Mouse (Mus musculus) forebrain, embryonic 16.5 days (tissue): Measurements from ENCODE around the gene Pcbp3. TPM values are rescaled to one million over a fixed set of nuclear protein-coding genes. Genes with fewer than 3 reads are reported as not detected.

ENCODE experiments used
- ATAC-seq: fragments of 200-750 bp; cut with Nextera tagmentation; 2 replicates; pipeline ENCODE4 v1.8.0; 2017; ENCODE audit warnings: mild to moderate bottlenecking, moderate library complexity
- H3K27ac ChIP-seq: fragments of 300-500 bp; sonication (generic); 2 replicates; pipeline ENCODE4 v1.5.1; 2014; ENCODE audit warnings: low read length, control low read depth
- H3K27me3 ChIP-seq: fragments of 300-500 bp; sonication (generic); replicated peaks from 2 replicates; pipeline ENCODE4 v1.6.1; 2014; ENCODE audit warnings: low read length; ENCODE audit not compliant: control insufficient read depth, insufficient read depth
- H3K36me3 ChIP-seq: fragments of 300-500 bp; sonication (generic); 2 replicates; pipeline ENCODE4 v1.6.1; 2014; ENCODE audit not compliant: control insufficient read depth, insufficient read depth
- H3K4me1 ChIP-seq: fragments of 300-500 bp; sonication (generic); replicated peaks from 2 replicates; pipeline ENCODE4 v1.6.1; 2014; ENCODE audit warnings: low read length; ENCODE audit not compliant: control insufficient read depth, insufficient read depth
- H3K4me2 ChIP-seq: fragments of 300-500 bp; sonication (generic); 2 replicates; pipeline ENCODE4 v1.6.1; 2014; ENCODE audit warnings: mild to moderate bottlenecking, low read length, control low read depth
- H3K4me3 ChIP-seq: fragments of 300-500 bp; sonication (generic); replicated peaks from 2 replicates; pipeline ENCODE4 v1.5.1; 2014; ENCODE audit warnings: mild to moderate bottlenecking, low read length, control low read depth
- H3K9ac ChIP-seq: fragments of 300-500 bp; sonication (generic); replicated peaks from 2 replicates; pipeline ENCODE4 v1.6.1; 2014; ENCODE audit warnings: low read depth, low read length, control low read depth
- H3K9me3 ChIP-seq: fragments of 300-500 bp; sonication (generic); 2 replicates; pipeline ENCODE4 v1.6.1; 2016; ENCODE audit warnings: low read length; ENCODE audit not compliant: control insufficient read depth
- WGBS: fragments of 180-500 bp; shearing (Covaris S2); extraction: QIAGEN DNeasy Blood & Tissue Kit; methylation state at CpG from one replicate; pipeline ENCODE4 v1.1.7; 2014; 5-methylcytosine and 5-hydroxymethylcytosine counted together
- polyA plus RNA-seq: library from polyadenylated mRNA; unstranded; fragments of >200 nt; fragmentation: Nextera tagmentation; extraction: Ambion mirVana; gene quantifications from 2 replicates; pipeline ENCODE4 v1.2.1, GENCODE M21; 2015

Pcbp3 gene
- polyA plus RNA-seq, 1 experiment from 2014 or later = 64.2 TPM

DNA sequence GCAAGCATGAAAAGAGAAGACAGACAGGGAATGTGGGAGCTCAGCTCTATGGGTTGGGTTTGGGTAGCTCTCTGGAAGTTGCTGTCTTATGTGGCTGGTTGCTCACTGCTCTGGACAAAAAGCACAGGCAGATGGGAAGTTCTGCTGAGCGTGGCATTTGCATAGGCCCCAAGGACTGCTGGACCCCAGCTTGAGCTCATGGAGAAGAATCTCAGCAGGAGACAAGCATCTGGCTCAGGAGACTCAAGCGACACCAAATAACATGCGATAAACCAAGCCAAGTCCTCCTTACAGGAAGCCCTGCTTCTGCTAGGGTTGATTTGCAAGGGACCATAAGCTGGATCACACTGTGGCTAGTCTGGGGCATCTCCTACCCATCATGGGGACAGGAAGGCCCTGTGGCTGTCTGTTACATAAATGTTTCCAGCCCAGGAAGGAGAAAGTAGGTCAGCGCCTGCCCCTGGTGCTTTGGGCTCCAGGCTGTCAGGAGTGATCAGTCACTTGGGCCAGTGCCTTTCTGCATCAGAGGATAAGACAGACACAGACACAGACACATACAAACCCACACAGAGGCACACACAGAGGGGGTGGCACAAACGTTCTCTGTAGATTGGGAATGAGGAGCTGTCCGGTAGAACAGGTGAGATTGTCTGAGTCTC, 159.7 kb downstream of the Pcbp3 start:
- 84% methylated on average over 6 of the region's 6 CpGs for WGBS
- H3K4me1 ChIP-seq = peaks cover 7% of the 10 kb centered on the region
- H3K9ac ChIP-seq = no peak overlapping the region
- H3K27me3 ChIP-seq = no peaks in the 10 kb centered on the region
- ATAC-seq = no peak
- H3K9me3 ChIP-seq = no peaks in the 10 kb centered on the region
- no peak overlapping the region for H3K27ac ChIP-seq
- no peak overlapping the region for H3K4me3 ChIP-seq
- H3K36me3 ChIP-seq = no peaks in the 10 kb centered on the region
- no peak overlapping the region for H3K4me2 ChIP-seq

GRCm38 (mm10) chr10:76801237-76801641, 160.4 kb downstream of the Pcbp3 start:
- Histone ChIP-seq H3K4me2 (no peak overlapping the region), H3K9ac (no peak overlapping the region), H3K27me3 (no peaks in the 10 kb centered on the region), H3K9me3 (no peaks in the 10 kb centered on the region), H3K4me3 (no peak overlapping the region), H3K4me1 (peaks cover 7% of the 10 kb centered on the region), H3K36me3 (no peaks in the 10 kb centered on the region), H3K27ac (no peak overlapping the region)
- 69% methylated on average over 5 of the region's 5 CpGs for WGBS
- no peak for ATAC-seq

GRCm38 (mm10) chr10:76798751-76799585, 162.7 kb downstream of the Pcbp3 start:
- H3K4me2 ChIP-seq = no peak overlapping the region
- no peak overlapping the region for H3K9ac ChIP-seq
- no peak for ATAC-seq
- WGBS = 85% methylated on average over 17 of the region's 17 CpGs
- H3K4me3 ChIP-seq = no peak overlapping the region
- no peaks in the 10 kb centered on the region for H3K9me3 ChIP-seq
- no peaks in the 10 kb centered on the region for H3K27me3 ChIP-seq
- H3K36me3 ChIP-seq = no peaks in the 10 kb centered on the region
- H3K4me1 ChIP-seq = peaks cover 7% of the 10 kb centered on the region
- no peak overlapping the region for H3K27ac ChIP-seq

- Histone ChIP-seq H3K4me3 (no peak overlapping the region), H3K36me3 (no peaks in the 10 kb centered on the region), H3K9ac (no peak overlapping the region), H3K4me2 (no peak overlapping the region), H3K27me3 (no peaks in the 10 kb centered on the region), H3K4me1 (no peaks in the 10 kb centered on the region), H3K9me3 (no peaks in the 10 kb centered on the region), H3K27ac (no peak overlapping the region)
- WGBS = 90% methylated on average over 3 of the region's 3 CpGs
- ATAC-seq = no peak
These were observed 167.6 kb downstream of the Pcbp3 start for GRCm38 (mm10) chr10:76794102-76794501.

GRCm38 (mm10) chr10:76791475-76791874, 170.2 kb downstream of the Pcbp3 start:
- no peaks in the 10 kb centered on the region for H3K4me1 ChIP-seq
- no peak overlapping the region for H3K4me2 ChIP-seq
- no peaks in the 10 kb centered on the region for H3K27me3 ChIP-seq
- H3K27ac ChIP-seq = no peak overlapping the region
- no peak for ATAC-seq
- H3K36me3 ChIP-seq = no peaks in the 10 kb centered on the region
- no peaks in the 10 kb centered on the region for H3K9me3 ChIP-seq
- WGBS = 89% methylated on average over 1 of the region's 1 CpGs
- H3K9ac ChIP-seq = no peak overlapping the region
- H3K4me3 ChIP-seq = no peak overlapping the region

DNA sequence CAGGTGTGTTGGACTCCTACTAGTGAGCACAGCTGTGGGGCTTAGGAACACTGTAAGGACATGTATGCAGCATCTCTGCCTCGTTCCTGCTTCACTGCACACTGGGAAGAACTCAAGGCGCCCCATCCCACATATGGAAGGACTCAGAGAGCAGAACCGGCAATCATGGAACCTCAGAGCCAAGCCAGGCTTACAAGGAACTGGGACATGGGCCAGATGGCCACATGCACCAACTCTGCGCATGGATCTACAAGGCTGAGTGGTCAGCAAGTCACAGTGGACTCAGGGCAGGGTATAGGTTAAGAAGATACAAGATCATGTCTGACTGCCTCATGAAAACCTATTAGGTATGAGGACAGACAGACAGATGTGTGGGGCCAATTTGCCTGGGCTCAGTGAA, 171.8 kb downstream of the Pcbp3 start:
- Histone ChIP-seq H3K4me2 (no peak overlapping the region), H3K9me3 (no peaks in the 10 kb centered on the region), H3K27ac (no peak overlapping the region), H3K9ac (no peak overlapping the region), H3K4me3 (no peak overlapping the region), H3K27me3 (no peaks in the 10 kb centered on the region), H3K36me3 (no peaks in the 10 kb centered on the region), H3K4me1 (no peaks in the 10 kb centered on the region)
- WGBS = 90% methylated on average over 4 of the region's 4 CpGs
- no peak for ATAC-seq

GRCm38 (mm10) chr10:76785312-76785711, 176.4 kb downstream of the Pcbp3 start:
- no peaks in the 10 kb centered on the region for H3K4me1 ChIP-seq
- H3K4me3 ChIP-seq = no peak overlapping the region
- H3K4me2 ChIP-seq = no peak overlapping the region
- H3K27ac ChIP-seq = no peak overlapping the region
- no peaks in the 10 kb centered on the region for H3K27me3 ChIP-seq
- ATAC-seq = no peak
- H3K9ac ChIP-seq = no peak overlapping the region
- no peaks in the 10 kb centered on the region for H3K9me3 ChIP-seq
- no peaks in the 10 kb centered on the region for H3K36me3 ChIP-seq
- 84% methylated on average over 6 of the region's 6 CpGs for WGBS

DNA sequence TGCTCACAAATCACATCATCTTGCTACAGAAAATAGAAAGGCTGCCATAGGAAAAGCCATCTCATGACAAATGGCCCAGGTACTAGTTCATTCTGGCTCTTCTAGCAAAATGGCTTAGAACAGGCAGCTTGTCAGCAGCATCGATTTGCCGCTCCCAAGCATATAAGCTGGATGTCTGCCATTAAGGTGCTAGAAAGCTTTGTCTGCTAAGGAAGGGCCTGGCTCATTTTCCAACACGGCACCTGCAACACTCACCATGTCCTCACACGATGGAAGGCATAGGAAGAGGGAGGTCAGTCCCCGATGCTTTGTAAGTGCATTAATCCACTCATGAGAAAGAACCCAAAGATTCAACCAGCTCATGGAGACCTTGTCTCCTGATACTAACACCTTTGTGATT, 182.5 kb downstream of the Pcbp3 start:
- 80% methylated on average over 5 of the region's 5 CpGs for WGBS
- Histone ChIP-seq H3K36me3 (no peaks in the 10 kb centered on the region), H3K9me3 (no peaks in the 10 kb centered on the region), H3K4me2 (no peak overlapping the region), H3K27ac (no peak overlapping the region), H3K9ac (no peak overlapping the region), H3K27me3 (no peaks in the 10 kb centered on the region), H3K4me3 (no peak overlapping the region), H3K4me1 (0 out of 2 replicates have a peak, but pooled peaks cover 4% of the 10 kb centered on the region)
- ATAC-seq = no peak

- H3K9ac ChIP-seq = no peak overlapping the region
- 94% methylated on average over 3 of the region's 3 CpGs for WGBS
- H3K4me3 ChIP-seq = no peak overlapping the region
- no peak for ATAC-seq
- no peaks in the 10 kb centered on the region for H3K27me3 ChIP-seq
- no peaks in the 10 kb centered on the region for H3K9me3 ChIP-seq
- no peak overlapping the region for H3K4me2 ChIP-seq
- no peak overlapping the region for H3K27ac ChIP-seq
- H3K4me1 ChIP-seq = no peaks in the 10 kb centered on the region
- no peaks in the 10 kb centered on the region for H3K36me3 ChIP-seq
These were observed 190.1 kb downstream of the Pcbp3 start for GRCm38 (mm10) chr10:76771624-76772023.
